ENCODE assay signal across 31 mouse cellular contexts in the genomic region with DNA sequence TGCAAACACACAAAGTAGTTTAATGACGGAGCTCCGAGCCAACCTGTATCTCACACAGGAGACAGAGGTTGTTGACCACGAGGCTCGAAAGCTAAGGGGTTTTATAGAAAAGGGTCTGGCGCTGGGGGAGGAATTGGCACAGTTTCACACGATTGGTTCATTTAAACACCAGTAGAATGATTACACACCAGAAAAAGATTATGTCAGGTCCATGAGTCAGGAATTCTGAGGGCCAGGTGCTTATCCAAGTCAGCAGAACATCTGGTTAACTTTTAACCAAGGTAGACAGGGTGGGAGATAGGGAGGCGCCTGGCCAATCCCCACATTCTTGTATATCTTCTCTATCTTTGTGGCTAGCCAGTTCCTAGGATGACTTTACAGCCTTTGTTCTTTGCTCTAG. TPM values are rescaled to one million over a fixed set of nuclear protein-coding genes. Genes with fewer than 3 reads are reported as not detected.
"Had no signal": no experiment of that assay in that cellular context is flagged by ENCODE, and none has a peak within 500 bp of the region (broad histone marks: within the 10 kb centered on the region; RNA-seq: fewer than 3 reads in every experiment).

No protein-coding gene starts in this region.

RNA-seq across cellular contexts. Expression of gene Gm10772, which starts 35.8 kb away (rescaled TPM):
- polyA plus RNA-seq: limb, embryonic 10.5 days; limb, embryonic 11.5 days; limb, embryonic 12.5 days; limb, embryonic 13.5 days; limb, embryonic 14.5 days; limb, embryonic 15.5 days; liver, adult 2 months; liver, embryonic 11.5 days; liver, embryonic 12.5 days; liver, embryonic 13.5 days; liver, embryonic 14.5 days; liver, embryonic 15.5 days; liver, embryonic 16.5 days; liver, postnatal 0 days; lung, adult 2 months; lung, embryonic 14.5 days; lung, embryonic 15.5 days; lung, embryonic 16.5 days; lung, postnatal 0 days; macrophage; midbrain, embryonic 10.5 days; midbrain, embryonic 11.5 days; midbrain, embryonic 12.5 days; midbrain, embryonic 13.5 days; midbrain, embryonic 14.5 days; midbrain, embryonic 15.5 days; midbrain, embryonic 16.5 days; midbrain, postnatal 0 days; myocyte; neural tube, embryonic 11.5 days; neural tube, embryonic 12.5 days had no signal
